Mouse (Mus musculus) ES-E14 (cell line): ENCODE measurements at regions not wholly inside any gene's neighbourhood (a gene's known extent, or its start where the extent isn't known, plus 50 kb on each side); places are given as distances from the start of the nearest gene placed in this dataset.

Source experiments
- DNase-seq: peaks from one replicate; pipeline ENCODE4 v3.0.0-alpha.2; 2013; ENCODE audit warnings: low read depth, low spot score
- H3K27ac ChIP-seq: 2 replicates; pipeline ENCODE4 v1.5.1; 2012; ENCODE audit warnings: low read depth, mild to moderate bottlenecking, low read length, moderate library complexity, mixed read lengths; ENCODE audit not compliant: poor library complexity, insufficient read depth, severe bottlenecking
- H3K36me3 ChIP-seq: 2 replicates; pipeline ENCODE4 v1.6.1; 2012; ENCODE audit warnings: mild to moderate bottlenecking, low read length, moderate library complexity, mixed read lengths; ENCODE audit not compliant: control insufficient read depth, poor library complexity, insufficient read depth, severe bottlenecking
- H3K4me1 ChIP-seq, 2 experiments: fragments of 150-350 bp in 1 of 2; sonication (generic) in 1 of 2; 2 replicates each; pipeline ENCODE4 v1.6.1; 2012; ENCODE audit warnings: low read length in 2 of 2, mild to moderate bottlenecking in 1 of 2, mixed read lengths in 1 of 2; ENCODE audit not compliant: control insufficient read depth in 2 of 2, insufficient read depth in 2 of 2, poor library complexity in 1 of 2
- H3K4me3 ChIP-seq, 2 experiments: fragments of 150-350 bp in 1 of 2; sonication (generic) in 1 of 2; 2 replicates each; pipeline ENCODE4 v1.5.1; 2012; ENCODE audit warnings: low read length in 2 of 2, low read depth in 1 of 2, mild to moderate bottlenecking in 1 of 2, mixed read lengths in 1 of 2; ENCODE audit not compliant: insufficient read depth in 1 of 2, poor library complexity in 1 of 2, severe bottlenecking in 1 of 2
- H3K9ac ChIP-seq: 2 replicates; pipeline ENCODE4 v1.6.1; 2012; ENCODE audit warnings: low read depth, mild to moderate bottlenecking, low read length, mixed read lengths; ENCODE audit not compliant: poor library complexity, insufficient read depth, severe bottlenecking
- H3K9me3 ChIP-seq: fragments of 150-350 bp; sonication (generic); 2 replicates; pipeline ENCODE4 v1.6.1; 2012; ENCODE audit warnings: low read depth, mild to moderate bottlenecking, low read length; ENCODE audit not compliant: control insufficient read depth, insufficient read depth
- CHD2 ChIP-seq: IDR thresholded peaks from 2 replicates; pipeline ENCODE4 v1.6.1; 2014; ENCODE audit warnings: mild to moderate bottlenecking, low read depth, low read length, inconsistent platforms
- HCFC1 ChIP-seq: IDR thresholded peaks from 2 replicates; pipeline ENCODE4 v1.6.1; 2012; ENCODE audit warnings: low read length, inconsistent platforms, borderline replicate concordance; ENCODE audit not compliant: insufficient read depth
- MAFK ChIP-seq: IDR thresholded peaks from 2 replicates; pipeline ENCODE4 v1.6.1; 2014; ENCODE audit warnings: mild to moderate bottlenecking, low read depth, low read length, inconsistent platforms; ENCODE audit not compliant: insufficient read depth
- ZC3H11A ChIP-seq: IDR thresholded peaks from 2 replicates; pipeline ENCODE4 v1.6.1; 2012; ENCODE audit warnings: low read depth, mild to moderate bottlenecking, inconsistent platforms, low read length, borderline replicate concordance
- ZNF384 ChIP-seq: IDR thresholded peaks from 2 replicates; pipeline ENCODE4 v1.6.1; 2012; ENCODE audit warnings: low read depth, low read length, inconsistent platforms
- in situ Hi-C, 2 experiments: fragments of 600-800 bp; cut with MboI; formaldehyde crosslinking; loops; one replicate each; pipeline ENCODE4 v1.15.1; 2025; ENCODE audit warnings: low sequenced_read_pairs in 2 of 2, inconsistent platforms in 1 of 2; ENCODE audit not compliant: unreplicated experiment in 2 of 2

GRCm38 (mm10) chr1:59426346-59427203 is 55.6 kb upstream of the Fzd7 start:
- in situ Hi-C loops = no loop called here
- Histone ChIP-seq H3K27ac (peak overlapping the region; percentile 69; the same call in 1 of the 2 replicates), H3K9me3 (no peaks in the 10 kb centered on the region), H3K36me3 (no peaks in the 10 kb centered on the region), H3K9ac (no peak overlapping the region), H3K4me3 (no peak overlapping the region), H3K4me1 (peaks cover 13 to 20% of the 10 kb centered on the region in 2 experiments; a peak in 3 of 4 replicates)
- TF ChIP-seq ZNF384 (peak; percentile 94), ZC3H11A (no peak), CHD2 (no peak)
- DNase-seq = no peak

- H3K4me3 ChIP-seq = no peak overlapping the region
- in situ Hi-C loops = no loop called here
- peaks cover 10 to 17% of the 10 kb centered on the region in 2 experiments; a peak in 3 of 4 replicates for H3K4me1 ChIP-seq
- peak overlapping the region; percentile 16; the same call in 1 of the 2 replicates for H3K27ac ChIP-seq
- TF ChIP-seq CHD2 (no peak), MAFK (no peak), ZNF384 (no peak), HCFC1 (no peak), ZC3H11A (no peak)
- no peaks in the 10 kb centered on the region for H3K36me3 ChIP-seq
- DNase-seq = no peak
- H3K9ac ChIP-seq = no peak overlapping the region
- no peaks in the 10 kb centered on the region for H3K9me3 ChIP-seq
Observed at GRCm38 (mm10) chr1:59427204-59427557, 55.0 kb upstream of the Fzd7 start.

DNA sequence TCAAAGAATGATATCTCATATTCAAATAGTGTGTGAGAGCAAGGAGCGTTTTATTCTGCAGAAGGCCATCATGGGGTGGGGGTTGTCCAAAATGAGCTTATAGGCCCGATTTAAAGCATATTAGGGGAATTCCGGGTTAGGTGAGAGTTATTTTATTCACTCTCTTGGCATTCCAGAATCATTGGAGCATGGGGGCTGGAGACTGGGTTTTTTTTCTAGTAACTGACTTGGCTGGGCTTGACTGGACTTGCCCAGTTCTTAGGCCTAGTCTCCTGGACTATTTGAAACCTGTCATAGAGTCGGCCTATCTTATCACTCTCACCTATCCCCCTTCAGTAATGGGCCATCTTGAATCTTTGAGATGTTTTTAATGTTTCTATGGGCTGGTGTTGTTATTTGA is 52.9 kb upstream of the Fzd7 start:
- H3K4me3 ChIP-seq = no peak overlapping the region
- DNase-seq = no peak

DNA sequence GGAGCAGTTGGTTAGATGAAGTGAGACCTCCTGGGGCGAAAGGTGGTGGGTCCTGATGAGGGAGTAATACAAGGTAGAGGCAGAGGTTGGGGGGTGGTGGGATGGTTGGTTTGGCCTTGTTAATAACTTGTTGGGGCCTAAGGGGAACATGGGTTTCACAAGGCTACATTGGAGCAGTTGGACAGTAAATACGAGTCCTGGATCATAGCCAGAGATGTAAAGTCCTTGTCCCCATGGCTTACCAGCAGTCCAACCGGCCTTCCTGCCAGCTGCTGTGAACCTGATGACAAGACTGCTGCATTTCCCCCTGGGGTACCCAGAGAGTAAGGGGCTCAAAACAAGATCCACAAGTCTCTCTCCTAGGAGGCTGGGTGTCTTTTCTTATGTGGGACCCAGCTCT is 52.0 kb upstream of the Fzd7 start:
- H3K9me3 ChIP-seq = no peaks in the 10 kb centered on the region
- peaks cover 3 to 14% of the 10 kb centered on the region in 2 experiments; a peak in 3 of 4 replicates for H3K4me1 ChIP-seq
- DNase-seq = no peak
- H3K27ac ChIP-seq = no peak overlapping the region
- no peaks in the 10 kb centered on the region for H3K36me3 ChIP-seq
- TF ChIP-seq MAFK (no peak), ZC3H11A (no peak), HCFC1 (no peak), CHD2 (no peak), ZNF384 (no peak)
- no peak overlapping the region for H3K9ac ChIP-seq
- in situ Hi-C loops = no loop called here
- no peak overlapping the region for H3K4me3 ChIP-seq

More for the DNA sequence above, 52.9 kb upstream of the Fzd7 start:
- in situ Hi-C loops = no loop called here
- Histone ChIP-seq H3K9me3 (no peaks in the 10 kb centered on the region), H3K4me1 (peaks cover 3 to 15% of the 10 kb centered on the region in 2 experiments; a peak in 3 of 4 replicates), H3K36me3 (no peaks in the 10 kb centered on the region), H3K27ac (no peak overlapping the region), H3K9ac (no peak overlapping the region)
- TF ChIP-seq MAFK = no peak
- no peak for TF ChIP-seq ZC3H11A
- TF ChIP-seq ZNF384 = no peak
- TF ChIP-seq CHD2 = no peak
